Mouse (Mus musculus): Measurements from ENCODE around the gene Optc. TPM values are rescaled to one million over a fixed set of nuclear protein-coding genes. Genes with fewer than 3 reads are reported as not detected.

Gene Optc
- under 1 TPM in 1 of 2 experiments, not detected in 1; 0.40 TPM for total RNA-seq (2021)

GRCm38 (mm10) chr1:133907949-133908658 is at the start of gene Optc:
Gene Optc, minus strand, starts transcription at chr1:133907999.
- peak; percentile 75 to 77 for DNase-seq

GRCm38 (mm10) chr1:133954009-133954408 is 46.2 kb upstream of the Optc start:
- no peak for DNase-seq

- DNase-seq: peak in 1 of 2 experiments; percentile 17
Observed at GRCm38 (mm10) chr1:133953261-133953742, 45.5 kb upstream of the Optc start.

DNA sequence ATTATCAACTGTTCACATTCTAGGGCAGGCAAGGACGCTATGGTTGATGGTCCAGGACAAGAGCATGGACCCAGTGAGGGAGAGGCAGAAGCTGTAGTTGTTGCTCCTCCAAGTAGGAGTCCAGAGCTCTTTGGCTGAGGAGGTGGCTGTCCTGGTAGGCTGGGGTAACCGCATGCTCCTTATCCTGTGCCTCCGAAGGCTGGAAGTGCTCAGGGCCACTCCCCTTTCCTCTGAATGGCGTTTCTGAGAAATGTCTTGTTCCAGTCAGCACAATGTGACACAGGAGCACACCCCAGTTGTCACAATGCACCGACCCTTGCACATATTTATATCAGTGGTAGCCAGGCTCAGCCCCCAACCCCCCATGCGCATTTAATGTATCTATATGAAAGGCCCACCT is 43.8 kb upstream of the Optc start:
- no peak for DNase-seq

GRCm38 (mm10) chr1:133950061-133950782 is 42.4 kb upstream of the Optc start:
- no peak for DNase-seq

DNA sequence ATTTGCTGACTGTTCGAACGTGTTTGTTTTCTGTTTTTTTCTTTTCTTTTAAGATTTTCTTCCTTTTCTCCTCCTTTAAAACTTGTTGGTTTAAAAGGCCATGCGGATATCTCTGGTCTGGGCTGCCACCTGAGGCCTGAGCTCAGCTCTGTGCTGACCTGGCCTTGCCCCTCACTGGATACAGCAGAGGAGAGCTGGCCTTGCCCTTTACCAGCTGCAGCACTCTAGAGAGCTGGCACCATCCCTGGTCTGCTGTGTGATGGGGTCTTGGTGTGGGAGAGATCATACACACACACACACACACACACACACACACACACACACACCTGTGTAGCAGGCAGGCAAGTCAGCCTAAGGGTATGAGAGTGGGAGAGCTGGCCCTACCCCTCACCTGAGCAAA is 37.3 kb upstream of the Optc start:
- DNase-seq: no peak

- no peak for DNase-seq
Observed at GRCm38 (mm10) chr1:133941904-133942303, 34.1 kb upstream of the Optc start.

GRCm38 (mm10) chr1:133941158-133941860 is 33.5 kb upstream of the Optc start:
- no peak for DNase-seq

DNA sequence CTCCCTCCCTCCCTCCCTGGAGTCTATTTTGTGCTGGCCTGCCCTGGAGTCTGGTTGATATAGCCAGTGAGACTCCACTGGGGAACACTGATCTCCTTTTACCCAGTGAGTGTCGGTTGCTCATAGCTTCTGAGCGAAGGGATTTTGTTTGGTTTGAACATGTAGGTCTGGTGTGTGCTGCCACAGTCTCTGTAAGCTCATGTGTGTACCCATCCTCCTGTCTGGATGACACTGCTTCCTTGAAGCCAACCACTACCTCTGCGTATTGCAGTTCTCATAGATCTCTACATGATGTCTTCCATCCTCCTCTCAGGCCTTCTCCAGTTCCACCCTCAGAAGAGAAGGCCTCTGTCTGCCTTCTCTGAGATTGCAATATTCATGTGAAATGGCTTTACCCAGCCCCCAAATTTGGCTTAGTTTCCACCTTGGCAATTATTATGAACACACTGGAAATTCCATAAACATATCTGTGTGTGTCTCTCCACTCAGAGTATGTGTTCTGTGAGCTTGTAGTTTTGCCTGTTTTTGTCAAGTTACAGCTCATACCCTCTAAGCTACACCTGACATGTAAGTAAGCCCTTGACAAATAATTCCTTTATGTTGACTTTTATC is 32.8 kb upstream of the Optc start:
- DNase-seq: no peak

DNA sequence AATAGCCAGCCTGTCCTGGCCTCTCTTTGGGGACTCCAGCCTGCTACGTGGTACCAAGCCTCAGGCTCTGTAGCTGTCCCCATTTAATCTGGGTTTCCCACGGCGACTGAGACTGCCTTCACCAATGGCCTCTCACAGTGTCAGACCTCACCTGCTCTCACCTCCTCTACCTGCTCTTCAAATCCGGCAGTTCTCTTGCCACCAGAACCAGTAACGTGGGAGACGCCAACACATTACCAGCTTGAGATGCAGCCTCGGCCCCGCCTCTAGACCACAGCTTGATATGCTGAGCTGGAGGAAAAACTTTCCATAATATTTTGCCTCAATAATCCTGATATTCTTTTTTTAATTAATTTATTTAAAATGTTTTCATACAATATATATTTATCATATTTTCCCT is 31.9 kb upstream of the Optc start:
- no peak for DNase-seq

DNA sequence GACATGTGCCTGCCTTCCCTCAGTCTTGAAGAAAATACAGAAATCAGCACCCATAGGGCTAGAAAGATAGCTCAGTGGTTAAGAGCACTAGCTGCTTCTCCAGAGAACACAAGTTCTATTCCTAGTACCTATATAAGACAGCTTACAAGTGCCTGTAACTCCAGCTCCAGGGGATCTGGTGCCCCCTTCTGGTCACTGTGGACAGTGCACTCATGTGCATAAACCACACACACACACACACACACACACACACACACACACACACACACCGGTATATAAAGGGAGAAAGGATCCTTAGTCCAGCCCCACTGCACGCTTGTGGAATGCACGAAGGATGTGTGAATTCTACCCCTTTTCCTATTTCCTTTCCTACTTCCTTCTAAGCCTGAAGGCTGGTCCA is 28.4 kb upstream of the Optc start:
- DNase-seq: no peak

- DNase-seq: no peak
Observed at GRCm38 (mm10) chr1:133934354-133934963, 26.7 kb upstream of the Optc start.

DNA sequence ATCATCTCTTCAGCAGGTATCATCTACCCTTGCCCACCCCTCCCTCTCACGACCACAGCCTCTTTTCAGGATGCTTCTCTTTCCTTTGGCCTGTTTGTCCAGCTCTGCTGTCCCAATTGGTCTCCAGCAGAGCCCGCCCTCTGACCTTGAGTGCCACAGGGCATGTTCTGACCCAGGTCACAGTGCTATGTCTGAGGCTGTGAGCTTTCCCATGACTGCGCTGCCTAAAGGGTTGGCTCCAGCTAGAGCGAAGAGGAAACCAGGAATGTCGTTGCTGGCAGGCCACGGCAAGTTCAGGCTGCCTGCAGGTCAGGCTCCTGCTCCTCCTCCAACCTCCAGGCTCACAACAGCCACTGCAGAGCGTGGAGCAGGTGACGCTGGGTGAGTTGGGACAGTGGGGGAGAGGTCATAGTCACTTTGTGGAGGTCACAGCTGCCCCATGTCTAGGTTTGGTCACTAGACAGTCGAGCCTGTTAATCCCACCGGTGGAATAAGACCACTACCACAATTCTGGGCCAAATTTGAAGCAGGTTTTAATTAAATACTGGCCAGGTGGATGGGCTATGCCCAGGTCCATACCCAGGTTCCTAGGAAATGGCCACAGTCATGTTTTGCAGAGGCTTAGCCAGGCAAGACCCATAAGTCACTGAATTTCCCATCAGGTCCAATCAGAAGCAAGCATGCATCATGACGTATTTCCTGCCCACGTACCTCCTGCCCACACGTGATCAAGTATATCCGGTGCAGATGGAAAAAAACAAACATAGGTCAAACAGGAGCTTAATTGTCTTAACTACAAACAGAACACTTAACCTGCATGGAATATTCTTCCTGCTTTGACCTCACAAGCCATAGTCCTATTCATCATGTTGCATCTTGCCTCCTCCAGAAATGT is 25.7 kb upstream of the Optc start:
- DNase-seq: no peak

DNA sequence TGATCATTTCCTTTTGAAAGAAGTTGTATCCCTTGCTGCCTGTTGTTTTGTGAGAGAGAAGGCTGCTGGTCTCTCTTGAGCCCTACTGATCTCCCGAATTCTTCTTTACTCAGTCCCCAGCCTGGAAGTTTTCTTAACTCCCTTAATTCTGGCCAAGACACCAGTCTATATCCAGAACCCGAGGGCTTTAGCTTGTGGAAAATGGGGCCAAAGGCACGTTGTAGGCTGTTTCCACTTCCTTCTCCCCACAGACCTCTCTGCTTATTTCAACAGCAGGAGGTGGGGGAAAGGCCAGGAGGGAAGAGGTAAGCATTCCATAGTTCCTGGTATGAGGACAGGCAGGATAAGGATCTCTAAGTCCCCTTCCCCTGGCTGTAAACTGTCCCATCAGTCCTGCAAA is 22.2 kb upstream of the Optc start:
- no peak for DNase-seq

DNA sequence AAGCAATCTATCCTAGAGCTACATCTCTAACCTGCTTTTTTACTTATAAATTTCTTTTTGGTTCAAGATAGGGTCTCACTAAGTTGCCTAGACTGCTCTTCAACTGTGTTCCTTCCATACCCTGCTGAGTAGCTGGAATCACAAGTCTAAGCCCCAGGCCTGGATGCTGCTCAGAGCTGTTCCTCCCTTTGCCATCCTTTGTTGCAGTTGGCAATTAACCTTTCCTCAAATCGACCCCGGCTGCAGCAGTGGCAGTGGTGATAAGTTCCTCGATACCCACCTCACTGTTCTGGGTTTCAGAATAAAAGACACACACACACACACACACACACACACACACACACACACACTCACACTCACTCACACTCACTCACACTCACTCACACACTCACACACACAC is 17.4 kb upstream of the Optc start:
- DNase-seq: no peak

- peak; percentile 37 to 42 for DNase-seq
Observed at GRCm38 (mm10) chr1:133924141-133924875, 16.5 kb upstream of the Optc start.

DNA sequence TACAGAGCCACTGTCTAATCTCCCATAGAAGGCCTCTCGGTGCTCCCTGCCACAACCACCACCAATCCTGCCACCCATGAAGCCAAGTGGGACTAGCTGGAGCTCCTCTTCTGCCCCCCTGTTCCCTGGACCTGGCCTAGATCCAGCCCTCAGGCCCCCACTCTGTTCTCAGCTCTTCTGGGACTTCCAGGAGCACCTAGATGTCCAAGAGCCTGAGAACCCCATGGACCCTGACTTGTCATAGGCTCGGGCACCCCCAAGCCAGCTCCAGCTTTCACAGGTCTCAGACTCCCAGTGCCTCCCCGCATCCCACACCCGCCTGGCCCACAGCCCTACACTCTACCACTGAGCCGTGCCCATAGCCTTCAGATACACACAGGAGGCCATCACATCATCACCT is 15.3 kb upstream of the Optc start:
- DNase-seq: no peak

GRCm38 (mm10) chr1:133921304-133921751 is 13.5 kb upstream of the Optc start, which contains the start of gene Prelp:
Gene Prelp, minus strand, starts transcription at chr1:133921414.
- DNase-seq: no peak

GRCm38 (mm10) chr1:133920876-133921275 is 13.1 kb upstream of the Optc start:
- no peak for DNase-seq

- no peak for DNase-seq
Observed at GRCm38 (mm10) chr1:133920401-133920800, 12.6 kb upstream of the Optc start.

Measured in layer of hippocampus, postnatal 36 days (tissue).